Mouse (Mus musculus) left cerebral cortex, adult 2 months (tissue): ENCODE data around the gene Pcyt1b. TPM values are rescaled to one million over a fixed set of nuclear protein-coding genes. Genes with fewer than 3 reads are reported as not detected.

Experiments
- DNase-seq, 2 experiments: peaks; one replicate each; pipeline ENCODE4 v3.0.0; 2021 to 2022; ENCODE audit warnings: low spot score in 2 of 2, mixed read lengths in 1 of 2; ENCODE audit errors: extremely low spot score in 1 of 2
- H3K27ac ChIP-seq: fragments of 200-600 bp; 2 replicates; pipeline ENCODE4 v1.8.1; 2022
- H3K4me3 ChIP-seq: fragments of 200-600 bp; 2 replicates; pipeline ENCODE4 v1.8.1; 2022
- CTCF ChIP-seq: fragments of 200-600 bp; IDR thresholded peaks from 2 replicates; pipeline ENCODE4 v1.8.1; 2022; ENCODE audit warnings: antibody characterized with exemption, mild to moderate bottlenecking, moderate library complexity
- intact Hi-C: fragments of 180-260 bp; cut with DNase I; formaldehyde crosslinking; loops from one replicate; pipeline ENCODE4 v1.15.1; 2025
- total RNA-seq, 2 experiments: library from RNA; stranded (reverse); gene quantifications; 2 replicates each; pipeline ENCODE4 v1.2.3; 2021

The Pcyt1b gene
- total RNA-seq, 2 experiments from 2014 or later: 27.8 to 33.5 TPM

- intact Hi-C loops: loop anchor here (5.0 to 10.0 kb wide), 2 partner anchors 43 to 390 kb away; partner anchors contain the start of genes Arx and Pola1
- no peak for TF ChIP-seq CTCF
- peak; percentile 33 to 52 for DNase-seq
- peak overlapping the region; percentile 85 for H3K27ac ChIP-seq
- peak overlapping the region; percentile 45 for H3K4me3 ChIP-seq
Measured at GRCm38 (mm10) chrX:93674836-93675795, 20.5 kb downstream of the Pcyt1b start.

- Histone ChIP-seq H3K4me3 (peak overlapping the region; percentile 45), H3K27ac (no peak overlapping the region)
- intact Hi-C loops: loop anchor here (5.0 to 10.0 kb wide), 2 partner anchors 44 to 391 kb away; partner anchors contain the start of genes Arx and Pola1
- no peak for DNase-seq
- TF ChIP-seq CTCF: no peak
Measured at GRCm38 (mm10) chrX:93676228-93676627, 21.6 kb downstream of the Pcyt1b start.

GRCm38 (mm10) chrX:93689287-93689686, 34.6 kb downstream of the Pcyt1b start:
- Histone ChIP-seq H3K4me3 (no peak overlapping the region), H3K27ac (no peak overlapping the region)
- intact Hi-C loops: no loop called here
- no peak for DNase-seq
- TF ChIP-seq CTCF: no peak

- H3K4me3 ChIP-seq: no peak overlapping the region
- H3K27ac ChIP-seq: no peak overlapping the region
- no peak for DNase-seq
- intact Hi-C loops: no loop called here
- TF ChIP-seq CTCF: no peak
Measured at GRCm38 (mm10) chrX:93690672-93691071, 36.0 kb downstream of the Pcyt1b start.

GRCm38 (mm10) chrX:93697596-93697995, 42.9 kb downstream of the Pcyt1b start:
- H3K27ac ChIP-seq: no peak overlapping the region
- TF ChIP-seq CTCF: no peak
- intact Hi-C loops: no loop called here
- no peak for DNase-seq
- no peak overlapping the region for H3K4me3 ChIP-seq

- DNase-seq: peak; percentile 38 to 46
- TF ChIP-seq CTCF: no peak
- no peak overlapping the region for H3K27ac ChIP-seq
- intact Hi-C loops: no loop called here
- H3K4me3 ChIP-seq: no peak overlapping the region
Measured at GRCm38 (mm10) chrX:93700528-93701225, 46.0 kb downstream of the Pcyt1b start.

- DNase-seq: no peak
- intact Hi-C loops: no loop called here
- no peak overlapping the region for H3K27ac ChIP-seq
- no peak overlapping the region for H3K4me3 ChIP-seq
- no peak for TF ChIP-seq CTCF
Measured at GRCm38 (mm10) chrX:93712566-93712965, 57.9 kb downstream of the Pcyt1b start.

- intact Hi-C loops: no loop called here
- no peak for DNase-seq
- TF ChIP-seq CTCF: no peak
- Histone ChIP-seq H3K27ac (no peak overlapping the region), H3K4me3 (no peak overlapping the region)
Measured at GRCm38 (mm10) chrX:93729529-93729928, 74.9 kb downstream of the Pcyt1b start.

GRCm38 (mm10) chrX:93730854-93731253, 76.2 kb downstream of the Pcyt1b start:
- Histone ChIP-seq H3K4me3 (no peak overlapping the region), H3K27ac (no peak overlapping the region)
- intact Hi-C loops: no loop called here
- TF ChIP-seq CTCF: no peak
- DNase-seq: no peak

GRCm38 (mm10) chrX:93732407-93732806, 77.7 kb downstream of the Pcyt1b start:
- Histone ChIP-seq H3K27ac (no peak overlapping the region), H3K4me3 (no peak overlapping the region)
- DNase-seq: no peak
- no peak for TF ChIP-seq CTCF
- intact Hi-C loops: no loop called here

GRCm38 (mm10) chrX:93732975-93733748, 78.5 kb downstream of the Pcyt1b start:
- Histone ChIP-seq H3K27ac (no peak overlapping the region), H3K4me3 (no peak overlapping the region)
- intact Hi-C loops: no loop called here
- no peak for DNase-seq
- TF ChIP-seq CTCF: no peak
